In genomic region chr12:51678844-51679243, GRCm38 (mm10) we compare ENCODE assay signal across 10 mouse cellular contexts. TPM values are rescaled to one million over a fixed set of nuclear protein-coding genes. Genes with fewer than 3 reads are reported as not detected.
A peak's percentile ranks its signal among the peaks of the same experiment; 100 is the strongest.
DNase-seq lines count a peak whose midpoint lies in the region; ATAC-seq lines count a peak whose summit lies in the region.
"Had no signal": no experiment of that assay in that cellular context is flagged by ENCODE, and none has a peak within 500 bp of the region (broad histone marks: within the 10 kb centered on the region; RNA-seq: fewer than 3 reads in every experiment).

No protein-coding gene starts in this region.

- ATAC-seq in heart, embryonic 12.5 days (ENCODE audit: insufficient number of reproducible peaks, low FRiP score), result peak; percentile 55; the same call in 1 of the 2 replicates

- H3K4me1 ChIP-seq in heart, embryonic 12.5 days (replicated peaks), result peaks cover 43% of the 10 kb centered on the region
- H3K4me1 ChIP-seq: limb, embryonic 10.5 days had no signal

- H3K9ac ChIP-seq in heart, embryonic 12.5 days, result no peak overlapping the region

- no peak overlapping the region for H3K27ac ChIP-seq in heart, embryonic 12.5 days (ENCODE audit: poor library complexity, severe bottlenecking)
- H3K27ac ChIP-seq: limb, embryonic 10.5 days had no signal

- no peak for DNase-seq in heart, adult 8-10 months (ENCODE audit: low spot score)
- peak; percentile 41 for DNase-seq in retina, postnatal 1 day
- no peak for DNase-seq in retina, embryonic 14.5 days (ENCODE audit: low spot score)
- DNase-seq in kidney, postnatal 14 days, result peak; percentile 48
- DNase-seq in urinary bladder, postnatal 10 days (ENCODE audit: low spot score), result no peak
- no peak for DNase-seq in right cerebral cortex, postnatal 25 days
- no peak for DNase-seq in frontal cortex, postnatal 10 days (ENCODE audit: low spot score in 2 of 2)
- DNase-seq: gastrocnemius, postnatal 25 days had no signal

- H3K4me2 ChIP-seq in heart, embryonic 12.5 days, result no peak overlapping the region

- no peaks in the 10 kb centered on the region for H3K36me3 ChIP-seq in heart, embryonic 12.5 days

- H3K4me3 ChIP-seq in heart, embryonic 12.5 days, result no peak overlapping the region
- H3K4me3 ChIP-seq: limb, embryonic 10.5 days had no signal

- no peaks in the 10 kb centered on the region for H3K27me3 ChIP-seq in heart, embryonic 12.5 days (replicated peaks)

- no peaks in the 10 kb centered on the region for H3K9me3 ChIP-seq in heart, embryonic 12.5 days (replicated peaks)
- H3K9me3 ChIP-seq: limb, embryonic 10.5 days had no signal

- WGBS in heart, embryonic 12.5 days, result 76% methylated on average over 1 of the region's 1 CpGs

RNA-seq across cellular contexts. Expression of gene Ap4s1, which starts 12.0 kb away (rescaled TPM):
- 36.3 and 36.6 TPM in 2 replicates for polyA plus RNA-seq in heart, embryonic 12.5 days (2016; fragmentation: Nextera tagmentation; extraction: Ambion mirVana)
- total RNA-seq in heart, adult 8-10 months (2022), result 10 to 100 TPM; 53.3 to 65.5 (median 58.8) TPM

RNA-seq across cellular contexts. Expression of gene Strn3, which starts 12.9 kb away (rescaled TPM):
- polyA plus RNA-seq in heart, embryonic 12.5 days (2016; fragmentation: Nextera tagmentation; extraction: Ambion mirVana), result 54.8 and 58.6 TPM in 2 replicates
- total RNA-seq in heart, adult 8-10 months (2022), result 100 to 1,000 TPM in 2 of 4 experiments, 10 to 100 TPM in 2; 96.2 to 109 (median 103) TPM

Comparison
In these comparisons a context has a peak if more than half of its experiments do, and no peak if none do; other contexts are left out.
1. DNase-seq: peak in retina, postnatal 1 day (single experiment) and kidney, postnatal 14 days (single experiment); none in heart, adult 8-10 months (single experiment), retina, embryonic 14.5 days (single experiment), urinary bladder, postnatal 10 days (single experiment), right cerebral cortex, postnatal 25 days (single experiment) and frontal cortex, postnatal 10 days (0 of 2).